Mouse (Mus musculus): Measurements from ENCODE around the gene Fyn.
A peak's percentile ranks its signal among the peaks of the same experiment; 100 is the strongest.

Gene Fyn

GRCm38 (mm10) chr10:39506831-39507230, 138.2 kb downstream of the Fyn start:
- DNase-seq (ENCODE audit: low spot score in 2 of 2) = peak in 1 of 2 experiments; percentile 39

- DNase-seq (ENCODE audit: low spot score in 2 of 2) = no peak
Observed at GRCm38 (mm10) chr10:39508801-39509200, 140.1 kb downstream of the Fyn start.

GRCm38 (mm10) chr10:39509937-39510336, 141.3 kb downstream of the Fyn start:
- DNase-seq (ENCODE audit: low spot score in 2 of 2) = no peak

GRCm38 (mm10) chr10:39512631-39513314, 144.1 kb downstream of the Fyn start:
- no peak for DNase-seq (ENCODE audit: low spot score in 2 of 2)

- no peak for DNase-seq (ENCODE audit: low spot score in 2 of 2)
Observed at GRCm38 (mm10) chr10:39514916-39515315, 146.3 kb downstream of the Fyn start.

GRCm38 (mm10) chr10:39516541-39517133, 148.0 kb downstream of the Fyn start:
- no peak for DNase-seq (ENCODE audit: low spot score in 2 of 2)

GRCm38 (mm10) chr10:39517375-39517774, 148.7 kb downstream of the Fyn start:
- DNase-seq (ENCODE audit: low spot score in 2 of 2) = no peak

GRCm38 (mm10) chr10:39518232-39518631, 149.6 kb downstream of the Fyn start:
- no peak for DNase-seq (ENCODE audit: low spot score in 2 of 2)

- DNase-seq (ENCODE audit: low spot score in 2 of 2) = no peak
Observed at GRCm38 (mm10) chr10:39518859-39519258, 150.2 kb downstream of the Fyn start.

- DNase-seq (ENCODE audit: low spot score in 2 of 2) = no peak
Observed at GRCm38 (mm10) chr10:39520123-39520989, 151.7 kb downstream of the Fyn start.

- no peak for DNase-seq (ENCODE audit: low spot score in 2 of 2)
Observed at GRCm38 (mm10) chr10:39521327-39521726, 152.7 kb downstream of the Fyn start.

- DNase-seq (ENCODE audit: low spot score in 2 of 2) = no peak
Observed at GRCm38 (mm10) chr10:39521861-39522391, 153.3 kb downstream of the Fyn start.

- no peak for DNase-seq (ENCODE audit: low spot score in 2 of 2)
Observed at GRCm38 (mm10) chr10:39522857-39523614, 154.4 kb downstream of the Fyn start.

GRCm38 (mm10) chr10:39524355-39524754, 155.7 kb downstream of the Fyn start:
- DNase-seq (ENCODE audit: low spot score in 2 of 2) = no peak

- DNase-seq (ENCODE audit: low spot score in 2 of 2) = no peak
Observed at GRCm38 (mm10) chr10:39525431-39525830, 156.8 kb downstream of the Fyn start.

- no peak for DNase-seq (ENCODE audit: low spot score in 2 of 2)
Observed at GRCm38 (mm10) chr10:39527113-39527512, 158.5 kb downstream of the Fyn start.

- no peak for DNase-seq (ENCODE audit: low spot score in 2 of 2)
Observed at GRCm38 (mm10) chr10:39529179-39529578, 160.5 kb downstream of the Fyn start.

- DNase-seq (ENCODE audit: low spot score in 2 of 2) = no peak
Observed at GRCm38 (mm10) chr10:39532008-39532740, 163.5 kb downstream of the Fyn start.

- no peak for DNase-seq (ENCODE audit: low spot score in 2 of 2)
Observed at GRCm38 (mm10) chr10:39532823-39533222, 164.2 kb downstream of the Fyn start.

- no peak for DNase-seq (ENCODE audit: low spot score in 2 of 2)
Observed at GRCm38 (mm10) chr10:39534324-39535026, 165.8 kb downstream of the Fyn start.

All from urinary bladder, adult 18-20 months (tissue).